Mouse (Mus musculus) bone marrow macrophage, adult 2 months (primary cell): ENCODE data around the gene Baiap2l2.

Source experiments
- CTCF ChIP-seq: IDR thresholded peaks from 2 replicates; pipeline ENCODE4 v1.5.1; 2012; ENCODE audit warnings: low read depth, mild to moderate bottlenecking, low read length, moderate library complexity
- POLR2A ChIP-seq: IDR thresholded peaks from 2 replicates; pipeline ENCODE4 v1.6.1; 2012; ENCODE audit warnings: mild to moderate bottlenecking, low read depth, low read length, borderline replicate concordance

DNA sequence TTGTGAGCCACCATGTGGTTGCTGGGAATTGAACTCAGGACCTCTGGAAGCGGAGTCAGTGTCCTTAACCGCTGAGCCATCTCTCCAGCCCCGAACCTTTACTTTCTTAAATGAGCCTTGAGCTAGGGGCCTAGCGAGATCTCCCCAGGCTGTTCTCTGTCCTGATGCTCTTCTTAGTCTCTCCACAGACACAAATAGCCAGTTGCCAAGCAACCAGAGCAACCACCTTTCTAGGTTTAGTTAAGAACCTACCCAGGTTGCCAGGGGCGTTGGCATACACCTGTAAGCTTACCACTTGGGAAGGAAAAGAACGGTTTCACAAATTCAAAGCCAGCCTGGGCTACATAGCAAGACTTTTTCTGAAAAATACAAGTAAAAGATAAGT is 44.6 kb upstream of the Baiap2l2 start:
- TF ChIP-seq POLR2A, result no peak
- TF ChIP-seq CTCF, result no peak
